Mouse (Mus musculus) heart, embryonic 14.5 days (tissue): ENCODE data around the gene Il15ra. TPM values are rescaled to one million over a fixed set of nuclear protein-coding genes. Genes with fewer than 3 reads are reported as not detected.
"Not testable (repeated sequence)": the region's sequence is repeated elsewhere in the genome, so short reads cannot be mapped to it uniquely, and the experiment has no call there.

ENCODE experiments used
- ATAC-seq: fragments of 200-750 bp; cut with Nextera tagmentation; 2 replicates; pipeline ENCODE4 v1.8.0; 2017; ENCODE audit warnings: low read depth, moderate TSS enrichment; ENCODE audit not compliant: insufficient number of reproducible peaks, insufficient read depth, low FRiP score
- H3K27ac ChIP-seq, 2 experiments: fragments of 200-500 bp in 1 of 2; fragments of 300-500 bp in 1 of 2; sonication (generic) in 1 of 2; replicated peaks in 1 of 2; 2 replicates each; pipeline ENCODE4 v1.5.1; 2012 to 2014; ENCODE audit warnings: low read depth in 2 of 2, low read length in 2 of 2, control low read depth in 1 of 2, mild to moderate bottlenecking in 1 of 2, mixed read lengths in 1 of 2; ENCODE audit not compliant: control insufficient read depth in 1 of 2, insufficient read depth in 1 of 2
- H3K27me3 ChIP-seq: fragments of 300-500 bp; sonication (generic); 2 replicates; pipeline ENCODE4 v1.6.1; 2014; ENCODE audit warnings: mild to moderate bottlenecking, low read length, control low read depth; ENCODE audit not compliant: control insufficient read depth, insufficient read depth
- H3K36me3 ChIP-seq: fragments of 300-500 bp; sonication (generic); 2 replicates; pipeline ENCODE4 v1.6.1; 2014; ENCODE audit warnings: mild to moderate bottlenecking, control low read depth, low read length, mixed read lengths; ENCODE audit not compliant: control insufficient read depth, insufficient read depth
- H3K4me1 ChIP-seq, 2 experiments: fragments of 200-500 bp in 1 of 2; fragments of 300-500 bp in 1 of 2; sonication (generic) in 1 of 2; 2 replicates each; pipeline ENCODE4 v1.6.1; 2012 to 2014; ENCODE audit warnings: low read length in 2 of 2, control low read depth in 1 of 2, mixed read lengths in 1 of 2; ENCODE audit not compliant: control insufficient read depth in 2 of 2, insufficient read depth in 2 of 2
- H3K4me2 ChIP-seq: fragments of 300-500 bp; sonication (generic); 2 replicates; pipeline ENCODE4 v1.6.1; 2014; ENCODE audit warnings: mild to moderate bottlenecking, low read length
- H3K4me3 ChIP-seq, 2 experiments: fragments of 200-500 bp in 1 of 2; fragments of 300-500 bp in 1 of 2; sonication (generic) in 1 of 2; 2 replicates each; pipeline ENCODE4 v1.5.1; 2012 to 2014; ENCODE audit warnings: low read length in 2 of 2, mild to moderate bottlenecking in 2 of 2, control low read depth in 1 of 2, low read depth in 1 of 2, moderate library complexity in 1 of 2; ENCODE audit not compliant: control insufficient read depth in 1 of 2, insufficient read depth in 1 of 2
- H3K9ac ChIP-seq: fragments of 300-500 bp; sonication (generic); 2 replicates; pipeline ENCODE4 v1.6.1; 2014; ENCODE audit warnings: mild to moderate bottlenecking, low read length
- H3K9me3 ChIP-seq: fragments of 300-500 bp; sonication (generic); 2 replicates; pipeline ENCODE4 v1.6.1; 2016; ENCODE audit warnings: low read length, control low read depth; ENCODE audit not compliant: control insufficient read depth
- WGBS: fragments of 180-500 bp; shearing (Covaris S2); extraction: QIAGEN DNeasy Blood & Tissue Kit; methylation state at CpG from one replicate; pipeline ENCODE4 v1.1.7; 2014; 5-methylcytosine and 5-hydroxymethylcytosine counted together
- polyA plus RNA-seq: library from polyadenylated mRNA; unstranded; fragments of >200 nt; fragmentation: Nextera tagmentation; extraction: Ambion mirVana; gene quantifications from 2 replicates; pipeline ENCODE4 v1.2.1, GENCODE M21; 2014

Il15ra gene
- polyA plus RNA-seq, 1 experiment from 2014 or later = 11.4 TPM

DNA sequence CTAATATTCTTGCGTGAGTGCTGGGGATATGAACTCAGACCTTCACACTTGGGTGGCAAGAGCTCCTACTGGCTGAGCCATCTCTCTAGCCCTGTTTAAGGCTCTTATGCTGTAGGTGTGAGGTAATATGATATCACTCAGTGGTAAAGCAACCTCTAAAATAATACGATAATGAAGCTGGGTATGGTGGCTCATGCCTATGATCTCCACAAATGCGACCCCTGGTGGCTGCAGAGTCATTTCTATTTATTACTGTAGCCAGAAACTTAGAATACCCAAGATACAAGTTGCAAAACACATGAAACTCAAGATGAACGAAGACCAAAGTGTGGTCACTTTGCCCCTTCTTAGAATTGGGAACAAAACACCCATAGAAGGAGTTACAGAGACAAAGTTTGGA lies 5.0 kb downstream of the Il15ra start:
- 58% methylated on average over 4 of the region's 4 CpGs for WGBS
- not testable (repeated sequence) for H3K36me3 ChIP-seq, H3K27me3 ChIP-seq, H3K9ac ChIP-seq, H3K4me2 ChIP-seq, ATAC-seq, H3K9me3 ChIP-seq, H3K4me3 ChIP-seq, H3K27ac ChIP-seq, H3K4me1 ChIP-seq

DNA sequence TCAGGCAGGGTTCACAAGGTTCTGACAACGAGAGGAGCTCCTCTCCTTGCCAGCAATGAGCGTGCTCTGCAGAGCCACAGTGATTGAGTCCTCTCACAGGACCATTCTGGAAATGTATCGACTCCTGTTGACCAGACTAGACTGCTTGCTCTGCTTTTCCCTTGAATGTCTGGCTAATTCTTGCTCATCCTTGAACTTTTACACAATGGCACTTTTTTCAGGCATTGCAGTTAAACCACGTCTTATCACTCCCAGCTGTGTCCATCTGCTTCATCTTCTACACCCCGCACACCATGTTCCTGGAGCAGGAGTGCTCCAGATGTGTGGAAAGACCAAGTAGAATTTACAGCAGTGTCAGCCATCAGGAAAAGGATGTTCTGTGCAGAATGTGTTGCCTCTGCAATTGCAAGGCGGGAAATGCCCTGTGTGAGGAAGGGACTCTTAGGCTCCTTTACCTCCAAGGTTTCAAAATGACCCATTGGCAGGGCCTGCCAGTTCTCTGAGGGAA lies 7.4 kb downstream of the Il15ra start:
- H3K27me3 ChIP-seq = no peaks in the 10 kb centered on the region
- no peak overlapping the region for H3K27ac ChIP-seq
- H3K4me2 ChIP-seq = no peak overlapping the region
- no peak for ATAC-seq
- no peaks in the 10 kb centered on the region for H3K4me1 ChIP-seq
- no peaks in the 10 kb centered on the region for H3K36me3 ChIP-seq
- H3K9ac ChIP-seq = no peak overlapping the region
- no peaks in the 10 kb centered on the region for H3K9me3 ChIP-seq
- WGBS = 83% methylated on average over 6 of the region's 6 CpGs
- no peak overlapping the region for H3K4me3 ChIP-seq

DNA sequence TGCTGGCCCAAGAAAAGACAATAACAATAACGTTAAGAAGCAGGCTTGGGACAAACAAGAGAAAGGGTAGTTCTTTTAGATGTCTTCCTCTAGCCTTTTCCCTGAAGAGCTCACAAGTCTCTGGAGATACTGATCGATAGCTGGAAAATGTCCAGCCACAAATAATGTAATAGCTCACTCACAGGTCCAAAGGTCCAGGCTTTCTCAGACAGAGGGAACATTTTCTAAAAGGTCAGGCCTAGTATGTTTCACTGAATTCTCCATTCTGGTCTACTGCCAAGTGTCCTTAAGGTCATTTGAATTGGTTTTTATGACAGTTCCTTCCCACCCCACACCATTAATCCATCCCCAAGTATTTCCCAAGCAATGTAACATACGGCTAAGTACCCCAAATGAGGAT lies 7.9 kb downstream of the Il15ra start:
- Histone ChIP-seq H3K27me3 (no peaks in the 10 kb centered on the region), H3K27ac (no peak overlapping the region), H3K4me2 (no peak overlapping the region), H3K9me3 (no peaks in the 10 kb centered on the region), H3K4me1 (no peaks in the 10 kb centered on the region), H3K36me3 (no peaks in the 10 kb centered on the region), H3K9ac (no peak overlapping the region), H3K4me3 (no peak overlapping the region)
- 69% methylated on average over 3 of the region's 3 CpGs for WGBS
- no peak for ATAC-seq

DNA sequence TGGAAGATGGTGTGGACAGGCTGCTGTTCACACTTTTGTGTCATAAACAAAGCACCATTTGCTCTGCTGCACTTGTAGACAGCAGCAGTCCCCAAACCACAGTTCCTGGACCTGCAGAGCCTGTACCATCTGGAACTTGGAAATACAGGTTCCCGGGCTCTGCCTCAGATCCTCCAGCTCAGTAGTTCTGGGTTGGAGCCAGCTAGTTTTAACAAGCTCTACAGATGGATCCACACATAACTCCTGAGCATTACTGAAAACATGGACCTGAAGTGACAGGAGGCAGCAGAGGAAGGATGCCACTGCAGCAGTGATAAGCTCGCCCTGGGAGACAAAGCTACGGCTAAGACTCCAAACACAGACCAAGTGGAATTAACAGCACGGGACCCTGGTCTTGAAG lies 9.4 kb downstream of the Il15ra start:
- WGBS = 61% methylated on average over 4 of the region's 4 CpGs
- no peak overlapping the region for H3K9ac ChIP-seq
- H3K36me3 ChIP-seq = peaks cover 13% of the 10 kb centered on the region; the same call in 1 of the 2 replicates
- no peak overlapping the region for H3K27ac ChIP-seq
- no peaks in the 10 kb centered on the region for H3K27me3 ChIP-seq
- ATAC-seq = no peak
- H3K4me1 ChIP-seq = no peaks in the 10 kb centered on the region
- no peak overlapping the region for H3K4me3 ChIP-seq
- no peak overlapping the region for H3K4me2 ChIP-seq
- H3K9me3 ChIP-seq = no peaks in the 10 kb centered on the region

DNA sequence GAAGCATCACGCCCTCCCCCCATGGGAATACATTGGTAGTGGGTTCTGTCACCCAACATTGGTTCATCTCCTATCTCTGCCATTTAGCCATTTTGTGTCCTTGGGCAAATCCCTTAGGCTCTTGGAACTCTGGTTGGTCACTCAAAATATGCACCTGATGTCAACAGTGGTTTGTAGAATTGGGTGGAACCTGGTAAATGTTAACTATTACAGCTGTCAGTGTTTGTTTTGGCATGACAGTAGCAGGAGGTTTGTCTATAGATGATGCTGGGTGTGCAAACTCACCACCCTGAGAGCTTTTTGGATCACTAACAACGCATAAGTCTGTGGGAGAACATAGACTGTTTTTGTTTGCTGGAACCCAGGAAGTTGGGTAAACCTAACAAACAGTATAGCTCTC lies 13.5 kb downstream of the Il15ra start:
- no peaks in the 10 kb centered on the region for H3K9me3 ChIP-seq
- no peaks in the 10 kb centered on the region for H3K27me3 ChIP-seq
- H3K4me1 ChIP-seq = no peaks in the 10 kb centered on the region
- H3K4me2 ChIP-seq = no peak overlapping the region
- peaks cover 25% of the 10 kb centered on the region for H3K36me3 ChIP-seq
- ATAC-seq = no peak
- WGBS = 82% methylated on average over 2 of the region's 2 CpGs
- H3K9ac ChIP-seq = no peak overlapping the region
- no peak overlapping the region for H3K27ac ChIP-seq
- no peak overlapping the region for H3K4me3 ChIP-seq

DNA sequence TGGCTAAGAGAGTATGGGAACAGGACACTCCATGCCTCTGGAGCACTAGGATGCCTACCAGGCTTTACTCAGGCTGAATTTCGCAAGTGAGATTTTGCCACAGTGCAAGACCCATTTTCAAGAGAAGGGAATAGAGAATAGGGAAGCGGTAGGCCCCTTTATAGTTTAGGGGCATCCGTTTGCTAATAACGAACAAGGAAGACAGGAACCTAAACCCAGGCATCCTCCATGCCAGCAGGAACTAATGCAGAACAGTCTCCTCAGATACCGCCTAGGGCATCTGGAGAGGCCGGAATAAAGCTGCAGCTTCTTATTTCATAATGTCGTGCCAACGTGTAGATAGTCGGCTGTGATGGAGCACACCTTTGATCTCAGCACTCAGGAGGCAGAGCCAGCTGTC lies 17.5 kb downstream of the Il15ra start:
- no peak overlapping the region for H3K4me2 ChIP-seq
- H3K4me1 ChIP-seq = no peaks in the 10 kb centered on the region
- no peaks in the 10 kb centered on the region for H3K27me3 ChIP-seq
- ATAC-seq = no peak
- H3K36me3 ChIP-seq = peaks cover 33% of the 10 kb centered on the region
- 83% methylated on average over 9 of the region's 9 CpGs for WGBS
- H3K27ac ChIP-seq = no peak overlapping the region
- H3K9me3 ChIP-seq = no peaks in the 10 kb centered on the region
- no peak overlapping the region for H3K4me3 ChIP-seq
- no peak overlapping the region for H3K9ac ChIP-seq

DNA sequence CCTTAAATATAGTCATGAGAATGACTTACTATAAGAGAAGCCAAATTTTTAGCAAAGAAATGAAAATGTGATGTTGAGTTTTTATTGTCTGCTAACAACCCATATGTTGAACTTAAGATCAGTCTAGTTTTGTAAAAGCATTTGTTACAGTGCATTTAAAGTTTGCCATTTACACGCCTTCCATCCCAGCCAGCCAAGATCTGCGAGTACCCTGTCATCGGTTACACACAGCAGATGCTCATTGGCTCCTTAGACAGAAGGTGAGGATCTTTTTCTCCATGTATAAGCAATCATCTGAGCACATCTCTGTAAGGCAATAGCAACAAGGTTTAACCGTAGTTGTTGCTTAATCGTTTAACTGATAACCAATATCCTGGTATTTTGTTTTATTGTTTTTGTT lies 22.5 kb downstream of the Il15ra start:
- no peak overlapping the region for H3K9ac ChIP-seq
- no peaks in the 10 kb centered on the region for H3K27me3 ChIP-seq
- 90% methylated on average over 5 of the region's 5 CpGs for WGBS
- no peak for ATAC-seq
- no peak overlapping the region for H3K27ac ChIP-seq
- no peak overlapping the region for H3K4me3 ChIP-seq
- peaks cover 18% of the 10 kb centered on the region for H3K36me3 ChIP-seq
- no peaks in the 10 kb centered on the region for H3K4me1 ChIP-seq
- H3K4me2 ChIP-seq = no peak overlapping the region
- H3K9me3 ChIP-seq = no peaks in the 10 kb centered on the region

DNA sequence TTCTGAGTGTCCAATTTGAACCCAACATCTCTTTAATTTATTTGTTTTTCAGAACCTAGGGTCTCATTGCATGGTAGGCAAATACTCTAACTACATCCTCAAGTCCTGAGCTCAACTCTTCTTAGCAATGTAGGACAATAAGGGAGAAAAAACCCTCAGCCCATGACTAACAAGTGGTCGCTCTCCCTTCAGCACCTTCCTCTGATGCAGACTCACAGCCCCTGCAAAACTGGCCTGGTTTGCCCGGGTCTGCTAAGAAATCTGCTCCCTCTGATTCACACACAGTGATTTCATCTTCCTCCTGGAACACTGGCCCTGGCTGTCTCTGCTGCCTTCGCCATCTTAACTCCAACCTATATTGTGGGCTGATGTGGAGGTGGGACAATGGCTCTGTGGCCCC lies 24.0 kb downstream of the Il15ra start:
- no peaks in the 10 kb centered on the region for H3K4me1 ChIP-seq
- no peak overlapping the region for H3K4me2 ChIP-seq
- 58% methylated on average over 3 of the region's 3 CpGs for whole genome bisulfite sequencing
- H3K27me3 ChIP-seq = no peaks in the 10 kb centered on the region
- no peak overlapping the region for H3K4me3 ChIP-seq
- H3K9ac ChIP-seq = no peak overlapping the region
- peaks cover 22% of the 10 kb centered on the region for H3K36me3 ChIP-seq
- H3K27ac ChIP-seq = no peak overlapping the region
- ATAC-seq = no peak
- no peaks in the 10 kb centered on the region for H3K9me3 ChIP-seq
